Mouse (Mus musculus) T-helper 2 cell (primary cell): ENCODE measurements around the gene Rreb1.

ENCODE experiments used
- in situ Hi-C: fragments of 300-600 bp; cut with MboI, MseI; formaldehyde crosslinking; loops from one replicate; pipeline ENCODE4 v1.15.1; 2025; ENCODE audit warnings: high pct_unique_total_duplicates

Gene Rreb1

DNA sequence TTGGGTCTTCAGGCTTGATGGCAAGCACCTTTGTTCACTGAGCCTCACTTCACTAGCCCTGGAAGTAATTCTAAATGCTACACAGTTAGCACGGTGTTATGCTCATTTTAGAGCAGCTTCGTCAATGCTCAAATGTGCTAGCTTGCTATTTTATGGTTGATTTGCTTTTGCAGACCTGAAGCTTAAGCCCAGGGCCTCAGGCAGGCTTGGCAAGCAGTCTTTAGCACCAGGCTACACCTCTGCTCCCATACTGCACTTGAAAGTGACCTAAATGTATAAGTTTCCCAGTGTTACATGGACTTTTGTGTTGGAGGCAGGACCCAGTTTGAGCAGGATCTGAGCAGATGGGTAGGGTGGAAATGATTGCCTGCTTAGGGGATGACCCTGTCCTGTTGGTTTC, 97.7 kb downstream of the Rreb1 start:
- in situ Hi-C loops, result no loop called here

- in situ Hi-C loops, result no loop called here
Observed at GRCm38 (mm10) chr13:37876366-37876765, 98.2 kb downstream of the Rreb1 start.

GRCm38 (mm10) chr13:37876836-37877235, 98.6 kb downstream of the Rreb1 start:
- in situ Hi-C loops, result no loop called here

- in situ Hi-C loops, result no loop called here
Observed at GRCm38 (mm10) chr13:37877241-37877640, 99.0 kb downstream of the Rreb1 start.

- in situ Hi-C loops, result no loop called here
Observed at GRCm38 (mm10) chr13:37878918-37879331, 100.7 kb downstream of the Rreb1 start.

DNA sequence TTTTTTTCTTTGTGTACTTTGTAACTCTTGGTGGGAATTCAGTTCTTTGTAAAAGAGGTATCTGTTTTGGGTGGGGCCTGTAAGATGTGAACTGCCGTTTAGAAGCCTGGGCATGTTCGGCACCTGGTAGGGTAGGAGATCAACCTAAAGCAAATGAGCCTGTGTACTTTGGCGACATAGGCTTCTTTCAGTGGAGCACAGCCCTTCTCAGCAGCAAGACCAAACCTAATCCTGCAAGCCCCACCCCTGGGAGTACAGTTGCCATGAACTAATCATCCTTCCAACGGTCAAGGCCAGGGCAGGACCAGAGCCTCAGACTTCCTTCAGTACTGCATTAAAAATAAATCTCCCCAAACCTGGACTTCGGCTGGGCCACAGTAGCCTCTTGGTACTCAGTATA, 101.4 kb downstream of the Rreb1 start:
- in situ Hi-C loops, result no loop called here

DNA sequence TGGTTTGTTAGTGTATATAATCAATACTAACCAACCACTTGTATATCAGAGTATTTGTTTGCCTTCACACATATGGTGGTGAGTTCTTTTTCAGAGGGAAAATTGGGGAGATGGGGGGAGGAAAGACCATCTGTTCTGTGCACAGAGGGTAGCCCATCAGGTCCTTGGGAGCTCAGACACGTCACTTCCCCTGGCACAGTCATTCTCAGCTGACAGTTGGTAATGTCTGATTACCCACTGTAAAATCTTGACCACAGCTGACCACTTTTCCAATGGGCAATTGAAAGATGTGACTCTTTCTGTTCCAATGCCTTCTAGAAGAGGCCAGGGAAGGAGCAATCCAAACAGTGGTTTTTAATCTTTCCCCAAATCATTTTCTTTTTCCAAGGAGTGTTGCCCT, 101.8 kb downstream of the Rreb1 start:
- in situ Hi-C loops, result no loop called here

GRCm38 (mm10) chr13:37880581-37881130, 102.5 kb downstream of the Rreb1 start:
- in situ Hi-C loops, result no loop called here

DNA sequence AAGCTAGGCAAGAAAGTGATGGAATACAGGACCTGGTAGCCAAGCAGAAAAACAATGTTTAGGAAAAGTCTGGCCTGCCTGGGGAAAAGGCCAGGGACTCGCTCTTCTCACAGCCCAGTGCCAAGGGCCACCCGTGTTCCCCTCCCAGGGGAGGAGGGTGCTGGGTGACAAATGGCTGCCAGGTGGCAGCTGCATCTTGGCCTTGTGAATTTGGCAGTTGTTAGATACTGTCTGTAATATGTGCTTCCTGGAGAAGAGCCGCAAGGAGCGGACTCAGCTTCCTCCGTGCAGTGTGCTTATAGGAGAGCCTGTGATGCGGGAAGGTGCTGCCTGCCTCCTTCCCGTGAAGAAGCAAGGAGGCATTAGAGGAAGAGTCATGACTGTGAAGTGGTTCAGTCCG, 104.3 kb downstream of the Rreb1 start:
- in situ Hi-C loops, result no loop called here

DNA sequence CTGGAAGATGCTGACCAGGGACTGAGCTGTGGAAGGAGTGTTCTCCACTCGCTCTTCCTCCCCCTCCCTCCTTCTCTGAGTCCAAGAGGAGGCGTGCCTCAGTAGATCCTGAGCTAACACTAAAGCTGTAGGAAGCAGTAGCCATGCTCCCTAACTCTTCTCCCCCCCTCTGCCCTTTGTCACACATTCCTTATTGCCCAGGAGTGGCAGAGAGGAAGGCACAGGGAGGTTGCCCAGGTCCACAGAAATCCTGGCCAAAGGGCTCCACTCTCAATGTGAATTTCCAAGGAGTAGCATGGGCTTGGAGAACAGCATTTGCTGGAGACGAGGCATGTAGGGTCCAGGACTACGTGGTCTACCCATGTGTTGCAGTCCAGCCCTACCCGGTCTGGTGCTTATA, 104.8 kb downstream of the Rreb1 start:
- in situ Hi-C loops, result no loop called here

GRCm38 (mm10) chr13:37885392-37885791, 107.2 kb downstream of the Rreb1 start:
- in situ Hi-C loops, result no loop called here

GRCm38 (mm10) chr13:37886024-37886423, 107.8 kb downstream of the Rreb1 start:
- in situ Hi-C loops, result no loop called here

DNA sequence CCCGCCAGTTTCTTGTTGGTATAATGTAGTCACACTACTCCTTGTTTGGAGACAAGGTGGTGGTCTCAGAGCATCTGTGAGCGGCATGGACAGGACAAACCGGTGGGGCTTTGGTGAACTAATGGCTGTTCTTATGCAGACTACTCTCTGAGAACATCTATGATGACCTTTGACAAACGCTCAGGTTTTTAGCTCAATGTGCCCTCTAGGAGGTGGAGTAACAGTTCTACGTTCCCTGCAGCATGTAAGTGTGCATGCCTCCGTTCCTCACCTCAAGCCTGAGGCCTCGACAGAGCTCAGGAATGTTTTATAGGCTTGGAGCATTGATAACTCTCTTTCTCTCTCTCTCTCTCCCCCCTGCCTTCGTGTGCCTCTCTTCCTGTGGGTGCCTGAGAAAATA, 116.6 kb downstream of the Rreb1 start:
- in situ Hi-C loops, result no loop called here

- in situ Hi-C loops, result no loop called here
Observed at GRCm38 (mm10) chr13:37895564-37896254, 117.5 kb downstream of the Rreb1 start.

DNA sequence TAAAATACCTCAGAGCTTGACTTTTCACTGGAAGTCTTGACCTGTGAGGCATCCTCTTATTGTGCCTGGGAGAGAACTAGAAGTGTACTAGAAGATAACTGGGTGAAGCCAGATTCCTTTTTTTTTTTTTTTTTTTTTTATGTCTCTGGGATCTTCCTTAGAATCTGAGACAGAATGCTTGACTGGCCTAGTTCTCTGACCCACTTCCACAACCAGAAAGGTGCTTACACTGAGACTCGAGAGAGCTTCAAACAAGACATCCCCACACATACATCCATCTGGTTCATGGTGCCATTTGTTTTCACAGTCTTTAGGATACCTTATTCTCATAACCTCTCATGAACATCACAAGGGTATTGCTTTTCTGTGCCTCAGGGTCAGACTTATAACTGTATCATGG, 118.2 kb downstream of the Rreb1 start:
- in situ Hi-C loops, result no loop called here

DNA sequence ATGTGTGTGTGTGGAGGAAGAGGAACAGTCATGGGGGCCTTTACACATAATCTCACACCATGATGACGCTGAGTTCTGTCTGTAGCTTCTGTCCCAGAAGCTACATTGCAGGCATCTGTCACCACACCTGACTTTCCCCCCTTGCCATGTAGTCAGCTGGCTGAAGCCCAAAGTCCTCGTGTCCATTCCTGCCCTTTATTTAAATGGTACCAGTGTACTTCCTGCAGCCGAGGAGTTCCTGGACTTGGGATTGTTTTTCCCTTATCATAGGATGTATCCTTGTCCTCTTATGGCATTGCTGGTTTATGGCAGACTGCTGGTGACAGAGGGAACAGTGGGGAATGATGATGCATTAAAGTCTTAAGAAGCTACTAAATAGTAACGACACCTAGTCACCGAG, 120.6 kb downstream of the Rreb1 start:
- in situ Hi-C loops, result no loop called here

GRCm38 (mm10) chr13:37903036-37903435, 124.8 kb downstream of the Rreb1 start:
- in situ Hi-C loops, result no loop called here

DNA sequence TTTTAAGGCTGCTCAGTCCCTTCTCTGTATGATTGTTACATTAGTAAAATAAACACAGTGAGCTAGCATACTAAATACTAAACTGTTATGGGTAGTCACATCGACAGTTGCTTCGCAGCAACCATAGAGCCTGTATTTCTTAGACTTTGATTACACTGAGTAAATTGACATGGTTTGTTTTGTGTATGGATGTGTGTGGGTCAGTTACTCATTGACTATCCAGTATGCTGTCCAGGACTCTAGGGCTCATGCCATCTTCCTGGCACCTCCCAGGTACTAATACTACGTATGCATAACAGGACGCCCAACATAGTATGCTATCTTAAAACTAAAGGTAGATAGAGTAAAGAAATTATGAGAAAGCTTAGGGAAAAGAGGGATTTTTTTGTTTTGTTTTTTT, 125.3 kb downstream of the Rreb1 start:
- in situ Hi-C loops, result no loop called here

DNA sequence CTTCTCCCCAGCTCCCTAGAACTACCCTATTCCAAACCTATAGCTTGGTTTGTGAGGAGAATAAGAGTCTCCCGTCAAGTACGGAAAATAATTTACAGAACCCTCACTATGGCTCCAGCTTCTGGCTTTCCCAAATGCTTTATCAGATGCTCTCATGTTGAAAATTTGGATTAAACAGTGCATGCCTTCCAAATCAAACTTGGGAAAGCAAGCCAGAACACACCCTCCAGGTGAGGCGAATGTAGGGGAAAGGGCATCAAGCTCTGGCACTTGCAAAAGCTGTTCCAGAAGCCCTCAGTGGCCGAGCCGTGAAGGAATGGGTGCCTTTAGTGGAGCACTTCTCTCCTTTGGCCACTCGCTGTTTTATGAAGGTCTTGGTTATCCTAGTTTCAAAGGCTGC, 126.2 kb downstream of the Rreb1 start:
- in situ Hi-C loops, result no loop called here

- in situ Hi-C loops, result no loop called here
Observed at GRCm38 (mm10) chr13:37908061-37908460, 129.9 kb downstream of the Rreb1 start.

DNA sequence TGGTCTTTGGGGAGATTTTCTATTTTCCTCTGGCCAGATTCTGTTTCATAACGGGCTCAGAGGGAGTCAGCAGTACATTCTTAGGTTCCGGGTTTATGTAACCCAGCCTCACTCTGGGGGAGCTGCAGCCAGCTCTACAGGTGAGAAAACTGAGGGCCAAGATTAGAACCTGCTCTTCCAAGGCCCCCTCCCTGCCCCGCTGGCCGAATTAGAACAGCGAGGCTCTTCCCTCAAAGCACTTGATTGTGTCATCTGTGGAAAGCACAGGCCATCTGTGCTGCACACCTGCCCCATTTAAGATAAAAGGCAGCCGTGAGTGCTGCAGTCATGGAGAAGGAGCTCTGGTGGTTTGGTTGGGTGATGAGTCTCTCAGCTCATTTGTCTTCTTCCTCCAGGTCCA, 130.3 kb downstream of the Rreb1 start:
- in situ Hi-C loops, result no loop called here

DNA sequence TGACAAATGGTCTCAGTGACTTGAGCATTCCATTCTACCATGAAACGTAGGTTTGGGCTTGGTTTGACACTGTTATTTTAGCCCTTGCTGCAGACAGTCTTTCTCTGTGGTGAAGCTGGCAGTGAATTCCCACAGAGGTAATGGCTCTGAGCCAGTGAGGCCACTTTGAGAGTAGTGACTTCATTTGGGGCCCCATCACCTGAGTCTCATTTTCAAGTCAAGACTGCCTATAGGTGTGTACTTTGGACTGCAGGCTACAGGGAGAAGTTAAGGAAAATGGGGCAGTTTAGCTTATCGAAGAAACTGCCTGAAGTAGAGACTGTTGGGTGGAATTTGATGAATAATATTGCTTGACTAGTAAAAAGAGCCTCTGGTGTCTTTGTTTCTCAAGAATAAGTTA, 131.0 kb downstream of the Rreb1 start:
- in situ Hi-C loops, result no loop called here

- in situ Hi-C loops, result no loop called here
Observed at GRCm38 (mm10) chr13:37912011-37912410, 133.8 kb downstream of the Rreb1 start.
